Mouse (Mus musculus): ENCODE data around the gene Gorab.

The Gorab gene

DNA sequence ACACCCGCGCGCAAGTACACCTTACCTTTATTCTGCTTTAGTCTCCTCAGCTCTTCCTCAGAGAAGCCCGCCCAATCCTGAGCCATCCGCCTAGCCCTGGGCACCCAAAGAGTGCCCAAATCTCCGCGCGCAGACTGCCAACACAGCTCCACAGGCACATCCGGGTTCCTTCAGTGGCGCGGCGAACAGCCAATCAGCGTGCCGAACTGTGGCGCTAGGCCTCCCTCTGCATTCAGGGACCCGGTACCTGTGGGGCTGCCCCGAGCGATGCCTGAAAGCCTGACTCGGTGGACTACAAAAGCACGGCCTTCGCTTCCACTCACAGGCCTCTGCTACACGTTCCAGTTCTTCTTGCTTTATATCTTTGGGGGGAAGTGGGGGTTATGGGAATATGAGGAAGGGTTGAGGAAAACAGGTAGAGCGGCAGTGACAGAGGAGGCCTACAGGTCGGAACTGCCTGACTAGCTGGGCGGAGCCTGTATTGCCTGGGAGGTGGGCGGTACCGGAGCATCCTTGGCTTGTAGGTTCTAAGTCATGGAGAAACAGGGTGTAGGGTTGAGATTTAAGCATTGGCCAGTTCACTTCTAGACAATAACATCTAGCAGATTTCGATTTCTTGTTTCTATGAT is at the start of gene Gorab:
Gene Gorab (minus strand): TSS at position 172 of the 629 bp plus-strand sequence.
- DNase-seq: peak; percentile 100

DNA sequence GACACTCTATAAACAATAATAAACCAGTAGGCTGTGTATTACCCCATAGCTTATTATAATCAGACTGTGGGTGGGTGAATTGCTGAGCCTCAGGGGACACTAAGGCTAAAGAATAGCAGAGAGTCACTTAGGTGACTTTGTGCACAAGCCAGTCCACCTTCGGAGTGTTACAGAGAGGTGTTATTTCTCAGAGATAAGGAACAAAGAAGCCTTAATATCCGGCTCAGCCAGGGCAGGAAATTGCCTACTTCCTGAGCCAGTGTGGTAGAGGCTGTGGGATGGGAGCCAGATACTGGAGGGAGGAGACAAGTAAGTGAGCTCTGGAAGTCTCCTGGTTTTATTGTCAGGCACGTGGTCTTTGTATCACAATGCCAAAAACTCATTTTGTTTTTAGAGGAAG is 40.4 kb upstream of the Gorab start:
- DNase-seq: peak; percentile 91

DNA sequence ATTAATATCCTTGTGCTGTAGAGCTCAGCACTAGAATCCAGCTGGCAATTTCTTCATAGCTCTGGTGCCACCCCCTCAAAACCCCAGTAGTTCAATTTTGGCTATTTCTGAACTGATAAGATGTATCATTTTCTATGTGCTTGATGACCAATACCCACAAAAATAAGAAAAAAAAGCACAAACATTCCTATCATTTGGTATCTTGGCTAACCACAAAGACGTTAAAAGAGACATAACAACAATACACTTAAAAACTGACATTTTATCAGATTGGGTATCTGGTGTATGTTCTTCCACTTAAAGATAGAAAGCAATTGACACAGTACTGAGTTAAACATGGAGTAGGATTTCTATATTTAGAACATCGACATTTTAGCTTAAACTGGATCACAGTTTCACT is 35.5 kb upstream of the Gorab start:
- DNase-seq: no peak

DNA sequence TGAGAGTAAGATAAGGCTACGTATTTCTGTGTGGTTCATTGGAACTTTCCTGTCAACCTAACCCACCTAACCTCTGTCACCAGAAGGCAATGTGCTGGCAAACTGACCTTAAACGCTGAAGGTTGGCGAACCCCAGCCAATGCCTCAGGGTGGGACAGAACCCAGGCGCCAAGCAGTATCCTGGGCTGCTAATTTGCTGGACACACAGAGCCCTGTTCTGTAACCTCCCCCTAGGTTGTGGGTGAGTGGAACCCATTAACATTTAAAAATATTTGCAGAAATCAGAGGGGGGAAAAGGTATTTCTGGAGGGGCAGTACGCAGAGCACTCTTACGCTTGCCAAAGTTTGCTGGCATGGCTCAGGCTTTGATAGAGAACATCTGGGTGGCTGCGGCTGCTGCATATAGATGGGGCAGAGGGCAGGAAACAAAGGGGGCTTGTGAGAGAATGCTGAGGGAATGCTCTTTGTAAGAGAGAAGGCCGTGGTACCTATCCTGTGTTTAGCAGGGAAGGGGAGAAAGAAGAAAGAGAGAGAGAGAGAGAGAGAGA is 20.1 kb upstream of the Gorab start:
- DNase-seq: no peak

DNA sequence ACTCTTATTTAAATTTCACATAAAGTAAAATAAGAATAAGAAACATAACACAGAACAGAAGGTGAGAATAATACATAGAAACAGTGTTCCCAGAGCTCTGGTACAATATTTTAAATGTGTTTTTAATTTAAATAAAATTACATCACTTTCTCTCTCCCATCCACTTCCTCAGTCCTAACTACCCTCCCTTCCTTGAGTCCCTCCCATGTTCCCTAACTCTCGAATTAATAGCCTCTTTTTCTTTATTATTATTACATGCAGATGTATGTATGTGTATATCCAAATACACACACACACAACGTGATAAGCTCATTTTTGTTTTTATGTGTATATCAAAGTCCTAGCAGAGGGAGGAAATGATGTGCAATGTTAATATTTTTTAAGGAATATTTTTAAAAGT is 13.7 kb upstream of the Gorab start:
- DNase-seq: no peak

DNA sequence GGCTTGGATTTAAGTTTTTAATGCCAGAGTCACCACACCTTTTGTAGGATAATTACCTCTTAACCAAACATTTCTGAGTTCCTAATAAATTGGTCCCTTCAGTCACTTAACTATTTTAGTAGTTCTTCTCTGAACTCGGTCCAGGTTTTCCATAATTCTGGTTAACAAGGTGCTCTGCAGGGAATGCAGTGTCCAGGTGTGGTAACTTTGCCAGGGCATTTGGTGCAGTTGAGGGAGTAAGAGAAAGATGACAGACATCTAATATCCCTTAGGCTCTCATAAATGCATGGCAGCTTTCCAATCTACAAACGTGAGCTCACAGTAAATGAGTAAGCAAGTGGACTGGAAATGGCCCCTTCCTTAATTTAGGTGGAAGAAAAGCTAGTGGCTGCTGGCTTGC is 10.7 kb upstream of the Gorab start:
- no peak for DNase-seq

DNA sequence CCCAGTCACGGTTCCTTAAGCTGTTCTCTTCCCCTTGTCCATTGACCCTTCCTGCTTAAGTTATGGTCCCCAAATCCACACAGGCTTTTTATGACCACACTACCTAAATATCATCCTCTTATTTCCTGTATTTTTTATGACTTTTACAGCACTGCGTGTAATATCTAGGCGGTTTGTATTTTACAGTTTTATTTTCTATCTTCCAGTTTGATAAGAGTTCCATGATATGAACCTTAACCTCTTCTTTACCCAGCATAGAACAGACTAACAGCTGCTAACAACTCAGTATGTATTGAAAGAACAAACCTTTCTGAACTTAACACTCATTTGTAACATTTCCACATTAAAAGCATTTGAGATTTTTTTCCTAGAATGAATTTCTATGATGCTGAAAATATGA is 2.7 kb upstream of the Gorab start:
- no peak for DNase-seq

DNA sequence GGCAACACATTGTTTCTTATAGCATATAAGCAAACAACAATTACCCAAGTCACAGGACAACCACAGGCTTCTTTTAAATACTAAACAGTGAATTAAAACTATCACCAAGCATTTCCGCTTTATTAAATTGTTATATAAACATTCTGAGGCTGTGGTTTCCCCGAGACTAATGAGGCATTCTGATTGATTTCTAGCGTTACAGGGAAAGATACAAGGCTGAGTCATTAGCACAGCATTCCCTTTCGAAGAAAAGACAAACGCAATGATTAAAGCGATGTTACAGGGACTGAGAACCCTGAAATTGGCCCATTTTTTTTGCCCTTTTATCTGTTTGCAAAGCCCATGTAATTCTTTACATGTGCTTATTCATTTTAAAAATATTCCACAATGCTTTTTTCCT is 12.1 kb downstream of the Gorab start:
- DNase-seq: no peak

DNA sequence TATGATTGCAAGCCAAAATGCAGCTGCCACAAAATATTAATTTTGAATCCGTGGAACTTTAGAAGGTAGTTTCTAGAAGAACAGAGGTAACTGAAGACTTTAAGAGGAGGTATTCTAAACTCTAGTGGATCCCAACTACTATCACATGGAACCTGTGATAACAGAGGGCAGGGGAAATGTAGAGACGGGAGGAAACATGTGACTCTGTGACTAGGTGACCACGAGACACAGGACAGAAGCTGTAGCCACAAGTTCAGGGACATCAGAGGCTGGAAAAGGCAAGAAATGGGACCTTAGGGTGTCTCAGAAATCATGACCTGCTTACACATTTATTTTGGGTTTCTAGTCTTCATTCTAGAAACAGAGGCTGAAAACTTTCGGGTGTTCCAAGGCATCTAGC is 13.4 kb downstream of the Gorab start:
- DNase-seq: no peak

DNA sequence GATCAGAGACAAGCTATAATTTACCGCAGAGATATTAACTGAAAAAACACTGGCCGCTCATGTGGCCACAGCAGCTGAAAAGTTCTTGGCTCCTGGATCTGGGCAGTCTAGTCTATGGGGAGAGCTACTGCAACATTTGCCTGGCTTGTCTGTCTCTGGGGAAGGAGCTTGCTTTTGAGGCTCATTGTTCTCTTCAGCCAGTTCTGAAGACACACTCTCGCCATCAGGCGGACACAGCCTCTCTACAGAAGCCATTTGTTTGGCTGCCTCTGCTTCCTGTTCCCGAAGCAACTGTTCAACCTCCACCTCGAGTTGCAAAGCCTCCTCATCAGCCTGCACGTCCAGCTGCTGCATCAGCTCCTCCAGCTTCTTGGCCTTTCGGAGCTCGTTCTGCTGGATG is 17.3 kb downstream of the Gorab start:
- DNase-seq: peak; percentile 95

DNA sequence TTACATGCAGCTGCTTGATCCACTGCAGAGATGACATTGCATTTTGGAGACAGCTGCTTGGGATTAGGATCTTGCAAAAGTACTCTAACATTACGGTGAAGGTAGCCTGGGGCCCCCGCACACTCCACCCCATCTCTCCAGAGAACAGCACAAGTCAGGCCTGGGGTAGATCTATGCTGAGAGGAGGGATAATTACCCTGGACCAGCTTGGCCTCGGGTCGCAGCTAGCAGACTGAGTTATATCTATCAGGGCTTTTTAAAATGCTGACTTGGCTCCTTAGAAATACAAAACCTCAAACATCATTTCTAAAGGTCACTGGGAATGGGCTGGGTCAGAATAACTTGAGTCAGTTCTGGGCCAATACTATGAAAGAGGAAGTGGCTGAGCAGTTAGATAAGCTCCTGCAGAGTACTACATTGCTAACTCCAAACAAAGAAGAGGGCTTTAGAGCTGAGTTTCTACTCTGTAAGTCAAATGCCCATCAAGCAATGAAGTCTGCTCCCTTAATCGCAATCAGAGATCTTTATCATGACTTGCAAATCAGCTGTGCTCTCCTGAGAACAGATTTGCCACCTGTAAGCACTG is 19.9 kb downstream of the Gorab start:
- DNase-seq: peak; percentile 80

DNA sequence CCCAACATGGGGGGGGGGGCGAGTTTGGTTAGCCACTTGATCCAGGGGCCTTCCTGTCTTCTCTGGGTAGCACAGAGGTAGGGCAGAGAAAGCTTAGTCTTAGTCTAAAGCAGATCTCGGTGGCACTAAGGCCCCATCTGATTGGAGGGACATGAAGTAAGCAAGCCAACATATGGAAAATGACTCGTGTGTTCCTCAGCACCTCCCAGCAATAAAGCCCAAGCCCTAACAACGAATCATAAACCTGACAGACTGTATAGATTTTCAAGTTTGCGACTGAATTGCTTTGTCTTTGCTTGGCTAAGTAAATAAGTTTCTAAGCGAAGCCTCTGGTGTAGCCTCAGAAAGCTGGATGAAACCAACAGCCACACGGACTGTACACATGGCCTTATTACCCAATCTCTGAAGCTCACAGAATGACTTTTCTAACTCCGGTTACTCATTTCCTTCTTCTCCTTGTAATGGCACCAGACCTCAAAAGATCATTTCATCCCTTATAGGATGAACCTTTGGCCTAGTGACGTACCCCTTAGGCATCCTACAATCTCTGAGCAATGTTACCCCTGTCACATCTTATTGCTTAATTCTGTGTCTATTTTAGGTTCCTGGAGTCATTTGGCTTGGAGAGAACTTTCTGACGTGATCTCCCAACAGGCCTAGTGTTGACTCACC is 21.3 kb downstream of the Gorab start:
- peak; percentile 50 for DNase-seq

DNA sequence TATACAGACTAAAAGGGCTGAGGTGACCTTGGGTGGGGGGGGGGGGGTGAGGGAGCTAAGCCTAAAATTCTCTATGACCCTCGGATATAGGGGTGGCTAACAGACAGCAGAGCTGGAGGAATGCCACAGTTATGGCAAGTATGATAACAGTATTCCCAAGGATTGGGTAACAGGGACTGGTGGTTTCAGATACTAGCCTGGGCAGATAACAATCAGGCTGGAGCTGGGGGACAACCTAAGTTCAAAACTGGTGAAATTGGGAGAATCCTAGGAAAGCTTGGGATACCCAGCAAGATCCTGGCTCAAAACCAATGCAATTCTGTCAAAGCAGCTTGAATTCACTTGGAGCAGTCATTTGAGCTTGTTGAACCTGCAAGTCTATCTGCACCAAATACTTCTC is 22.9 kb downstream of the Gorab start:
- no peak for DNase-seq

DNA sequence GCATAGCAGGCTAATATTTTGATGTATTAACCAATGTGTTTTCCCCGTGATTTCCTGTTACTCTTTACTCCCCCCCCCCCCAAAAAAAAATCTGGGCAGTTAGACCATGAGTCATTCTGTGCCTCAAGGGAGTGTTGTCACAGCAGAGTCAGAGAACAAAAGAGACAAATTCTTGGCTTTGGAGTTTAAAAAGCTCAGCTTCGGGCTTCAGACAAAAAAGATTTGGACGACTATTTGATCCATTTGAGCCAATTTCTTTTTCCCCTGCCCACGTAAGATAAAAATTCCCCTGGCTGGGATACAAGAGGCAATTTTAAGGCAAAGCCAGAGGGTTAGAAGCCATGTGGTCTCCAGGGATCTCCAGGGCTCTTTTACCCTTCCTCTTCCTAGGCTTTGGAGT is 23.4 kb downstream of the Gorab start:
- DNase-seq: peak; percentile 94

DNA sequence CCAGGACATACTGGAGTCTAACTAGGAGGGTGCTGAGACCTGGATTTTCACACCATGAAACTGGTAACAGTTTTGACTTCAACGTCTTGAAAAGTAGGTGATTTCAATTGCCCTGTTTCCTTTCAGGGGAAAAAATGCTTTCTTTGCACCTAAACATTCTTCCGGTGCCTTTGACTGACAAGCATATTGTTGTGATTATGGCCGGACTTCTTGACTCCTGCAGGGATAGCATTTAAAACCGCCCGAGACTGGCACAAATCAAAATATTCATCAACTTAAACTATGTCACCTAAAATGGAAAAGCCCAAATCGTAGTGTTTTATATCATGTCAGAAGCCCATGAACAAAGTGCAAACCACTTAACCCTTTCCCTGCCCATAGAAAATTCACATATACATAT is 25.5 kb downstream of the Gorab start:
- no peak for DNase-seq

DNA sequence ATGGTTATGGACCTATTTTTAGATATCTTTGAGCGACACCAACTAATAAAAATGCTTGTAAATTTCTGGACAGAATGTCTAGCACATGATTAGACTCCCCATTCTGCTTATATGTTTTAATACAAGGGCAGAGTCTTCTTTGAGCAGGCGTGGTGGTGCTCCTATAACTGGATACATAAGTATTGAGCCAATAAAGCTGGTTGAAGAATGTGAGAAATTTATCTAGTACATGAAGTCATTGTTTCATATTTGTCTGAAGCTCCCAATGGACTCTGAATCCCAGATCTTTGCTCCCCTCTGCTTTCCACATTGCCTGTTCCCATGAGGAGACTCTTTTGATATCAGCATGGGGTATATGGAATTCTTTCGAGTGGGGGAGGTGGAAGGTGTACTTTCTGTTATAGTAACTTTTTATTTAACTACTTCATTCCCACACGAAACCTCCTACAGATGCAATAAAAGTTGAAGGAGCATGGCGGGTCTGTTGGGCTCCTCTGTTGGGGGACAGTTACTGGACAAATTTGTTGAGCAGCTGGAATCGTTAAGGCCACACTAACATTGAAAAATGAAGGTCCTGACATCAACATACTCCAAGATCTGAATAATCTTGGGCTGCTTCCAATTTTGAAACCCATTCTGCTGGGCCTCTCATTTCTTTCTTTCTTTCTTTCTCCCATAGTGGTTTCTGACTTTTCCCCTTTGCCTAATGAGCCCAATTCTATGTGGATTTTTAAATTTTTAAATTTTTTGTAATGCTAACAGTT is 26.5 kb downstream of the Gorab start:
- no peak for DNase-seq

DNA sequence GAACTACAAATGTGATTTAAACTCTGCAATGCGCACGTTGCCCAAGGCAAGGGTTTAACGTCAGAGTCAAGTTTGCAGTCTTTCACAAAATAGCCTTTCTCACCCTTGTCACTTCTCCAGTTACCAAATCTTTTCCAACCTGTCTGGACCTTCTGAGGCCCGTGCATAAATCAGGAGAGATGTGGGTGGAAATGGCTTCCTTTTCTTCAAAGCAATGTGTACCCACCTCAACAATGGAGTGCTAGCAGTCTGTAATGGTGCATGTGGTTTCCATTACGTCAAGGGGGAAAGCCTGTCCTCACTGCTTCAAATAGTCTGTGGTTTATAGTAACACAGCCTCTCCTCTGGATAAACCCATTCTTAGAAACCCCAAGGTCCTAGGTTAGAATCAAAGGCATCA is 29.0 kb downstream of the Gorab start:
- DNase-seq: no peak

DNA sequence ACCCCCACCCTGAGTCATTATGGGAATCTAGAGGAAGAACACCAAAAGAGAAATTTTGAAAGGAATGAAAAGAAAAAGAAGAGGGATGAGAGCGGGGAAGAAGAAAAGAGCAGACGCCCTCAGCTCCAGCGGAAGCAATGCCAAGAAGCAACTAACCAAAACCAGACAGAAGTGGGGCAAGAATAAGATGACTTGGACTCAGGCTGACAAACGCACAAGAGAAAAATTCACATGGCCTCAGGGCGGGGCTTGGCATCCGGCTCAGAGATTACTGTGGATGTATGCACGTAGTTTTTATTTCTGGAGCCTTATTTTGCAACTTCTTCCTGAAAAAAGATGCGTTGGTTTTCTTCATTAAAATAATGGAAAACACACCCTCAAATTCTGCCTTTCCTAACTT is 41.3 kb downstream of the Gorab start:
- peak; percentile 93 for DNase-seq

DNA sequence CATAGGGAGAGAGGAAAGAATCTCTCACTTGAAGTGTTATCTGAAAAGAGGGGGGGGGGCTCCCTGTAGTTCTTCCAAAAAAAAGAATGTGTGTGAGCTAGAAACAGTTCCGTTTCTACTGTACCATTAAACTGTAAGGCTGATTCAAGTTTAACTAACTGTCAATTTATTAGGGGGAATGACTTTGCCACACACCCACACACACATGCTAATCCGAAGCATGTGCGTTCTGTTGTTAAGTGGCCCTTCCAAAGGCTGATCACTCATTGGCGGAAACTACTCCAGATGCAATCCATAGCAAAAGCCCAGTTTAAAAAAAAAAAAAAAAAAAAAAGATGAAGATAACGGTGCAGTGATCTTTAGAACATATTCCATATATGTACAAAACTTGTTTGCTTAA is 42.1 kb downstream of the Gorab start:
- no peak for DNase-seq

DNA sequence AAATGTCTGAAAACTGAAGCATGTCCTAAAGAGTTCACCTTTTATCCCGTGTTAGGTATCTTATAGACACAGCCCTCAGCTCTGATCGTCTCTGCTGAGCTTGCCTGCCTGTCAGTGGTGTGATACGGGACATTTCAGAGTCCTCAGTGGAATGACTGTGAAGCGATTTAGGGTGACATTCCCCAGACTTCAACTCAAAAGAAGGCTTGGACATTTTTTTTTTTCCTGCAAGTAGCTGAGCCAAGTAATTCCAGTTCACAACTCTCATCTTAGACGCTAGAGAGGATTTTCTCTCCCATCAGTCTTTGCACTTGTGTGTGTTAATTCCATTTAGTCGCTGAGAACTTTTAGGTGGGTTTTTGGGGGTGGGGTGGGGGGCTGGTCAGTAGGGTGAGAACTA is 42.7 kb downstream of the Gorab start:
- DNase-seq: peak; percentile 74

DNA sequence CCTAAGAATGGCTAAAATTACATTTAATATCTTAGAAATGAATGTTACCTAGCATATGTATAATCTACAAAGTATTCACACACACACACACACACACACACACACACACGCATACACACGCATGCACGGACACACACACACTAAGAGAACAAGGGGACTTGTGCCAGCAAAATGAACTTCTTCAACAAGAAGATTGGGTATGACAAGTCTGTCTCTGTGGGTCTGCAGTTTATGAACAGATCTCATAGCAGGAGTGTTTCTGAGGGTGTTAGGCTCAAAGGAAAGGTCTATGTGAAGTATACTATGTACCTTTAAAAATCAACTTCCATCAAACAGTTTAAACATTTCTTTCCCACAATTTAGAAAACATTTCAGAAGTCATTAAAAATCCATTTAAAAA is 43.9 kb downstream of the Gorab start:
- no peak for DNase-seq

DNA sequence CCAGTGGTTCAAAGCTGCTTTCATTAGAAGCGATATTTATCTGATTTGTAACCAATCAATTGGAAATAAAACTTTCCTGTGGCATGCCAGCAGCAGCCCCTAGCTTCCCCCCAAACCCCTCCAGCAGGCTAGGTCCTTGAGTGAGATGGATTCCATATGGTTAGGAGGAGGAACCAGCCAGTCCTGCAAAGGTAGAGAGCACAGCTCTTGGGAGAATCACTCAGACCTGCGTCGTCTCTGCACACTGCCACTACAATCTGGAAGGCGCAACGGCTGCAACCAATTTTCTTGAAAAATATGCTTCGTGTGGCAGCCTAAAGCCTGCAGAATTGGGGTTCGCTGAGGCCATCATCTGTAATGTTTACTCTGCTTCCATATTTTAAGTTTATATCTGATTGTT is 45.3 kb downstream of the Gorab start:
- no peak for DNase-seq

DNA sequence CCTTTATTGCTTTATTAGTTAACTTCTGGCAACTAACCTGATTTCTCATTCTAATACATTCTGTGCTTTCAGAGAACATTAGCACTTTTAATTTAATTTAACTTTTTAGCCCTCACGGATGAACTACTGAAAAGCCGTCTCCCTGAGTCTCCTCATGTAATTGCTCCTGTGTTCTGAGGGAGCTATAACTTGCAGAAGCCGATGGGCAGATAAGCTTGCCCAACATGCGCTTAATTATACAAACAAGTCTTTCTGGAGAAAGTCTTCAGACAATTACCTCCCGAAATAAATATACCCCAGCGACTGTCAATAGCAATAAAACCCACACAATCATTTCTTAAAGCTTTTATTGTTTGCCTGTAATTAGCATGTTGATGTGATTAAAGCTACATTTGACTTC is 45.7 kb downstream of the Gorab start:
- no peak for DNase-seq

DNA sequence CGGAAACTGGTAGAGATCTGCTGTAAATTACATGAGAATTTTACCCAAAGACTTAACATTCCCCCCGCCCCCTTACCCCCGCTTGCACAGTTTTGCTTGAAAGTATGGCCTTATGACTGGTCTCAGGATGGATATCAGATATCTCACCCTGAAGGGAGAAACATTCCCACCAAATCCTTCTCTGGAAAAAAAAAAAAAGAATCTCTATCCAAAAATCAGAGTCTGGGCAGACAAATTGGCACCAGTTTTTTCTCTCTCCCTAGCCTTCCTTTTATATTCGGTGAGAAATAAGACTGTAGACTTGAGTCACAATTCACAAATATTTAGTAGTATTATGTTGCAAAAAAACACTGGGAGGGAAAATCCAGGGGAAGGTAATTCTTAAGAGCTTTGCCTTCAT is 47.3 kb downstream of the Gorab start:
- no peak for DNase-seq

All from heart, adult 11 months (tissue).